Mouse (Mus musculus) ovary, postnatal 36 days (tissue): ENCODE data around the gene Sema3e.

Experiments used
- DNase-seq: peaks from one replicate; pipeline ENCODE4 v3.0.0; 2022; ENCODE audit warnings: low spot score, mixed read lengths

Sema3e gene

GRCm38 (mm10) chr5:14025205-14026124 lies at the start of gene Sema3e:
Gene Sema3e, plus strand, starts transcription at chr5:14025276.
- DNase-seq = peak; percentile 46

- no peak for DNase-seq
These were observed 47.5 kb upstream of the Sema3e start for GRCm38 (mm10) chr5:13977576-13977975.

- no peak for DNase-seq
These were observed 45.9 kb upstream of the Sema3e start for GRCm38 (mm10) chr5:13979156-13979555.

GRCm38 (mm10) chr5:13982417-13983054 lies 42.5 kb upstream of the Sema3e start:
- DNase-seq = no peak

- no peak for DNase-seq
These were observed 41.5 kb upstream of the Sema3e start for GRCm38 (mm10) chr5:13983608-13984007.

- no peak for DNase-seq
These were observed 39.4 kb upstream of the Sema3e start for GRCm38 (mm10) chr5:13985669-13986068.

- no peak for DNase-seq
These were observed 38.0 kb upstream of the Sema3e start for GRCm38 (mm10) chr5:13987123-13987522.

GRCm38 (mm10) chr5:13988023-13988422 lies 37.1 kb upstream of the Sema3e start:
- no peak for DNase-seq

GRCm38 (mm10) chr5:13992734-13993396 lies 32.2 kb upstream of the Sema3e start:
- peak; percentile 4 for DNase-seq

- no peak for DNase-seq
These were observed 3.3 kb downstream of the Sema3e start for GRCm38 (mm10) chr5:14028341-14028740.

GRCm38 (mm10) chr5:14030796-14031195 lies 5.7 kb downstream of the Sema3e start:
- no peak for DNase-seq

GRCm38 (mm10) chr5:14032056-14032455 lies 7.0 kb downstream of the Sema3e start:
- no peak for DNase-seq

GRCm38 (mm10) chr5:14033302-14033701 lies 8.2 kb downstream of the Sema3e start:
- DNase-seq = no peak

- DNase-seq = no peak
These were observed 13.9 kb downstream of the Sema3e start for GRCm38 (mm10) chr5:14038813-14039496.

GRCm38 (mm10) chr5:14040208-14040607 lies 15.1 kb downstream of the Sema3e start:
- DNase-seq = no peak

- no peak for DNase-seq
These were observed 18.0 kb downstream of the Sema3e start for GRCm38 (mm10) chr5:14043116-14043515.

GRCm38 (mm10) chr5:14043983-14044382 lies 18.9 kb downstream of the Sema3e start:
- no peak for DNase-seq

GRCm38 (mm10) chr5:14048660-14049059 lies 23.6 kb downstream of the Sema3e start:
- no peak for DNase-seq

- no peak for DNase-seq
These were observed 29.4 kb downstream of the Sema3e start for GRCm38 (mm10) chr5:14054472-14054871.

- no peak for DNase-seq
These were observed 34.9 kb downstream of the Sema3e start for GRCm38 (mm10) chr5:14059895-14060553.

GRCm38 (mm10) chr5:14062918-14063481 lies 37.9 kb downstream of the Sema3e start:
- no peak for DNase-seq
